Mouse (Mus musculus) small intestine, adult 2 months (tissue): ENCODE results near the gene Frem2.

Experiments used
- CTCF ChIP-seq: fragments of 200-500 bp; IDR thresholded peaks from 2 replicates; pipeline ENCODE4 v1.5.1; 2012; ENCODE audit warnings: low read depth, mild to moderate bottlenecking, control low read depth, inconsistent platforms, low read length, moderate library complexity, mixed read lengths; ENCODE audit not compliant: insufficient replicate concordance, insufficient read length; ENCODE audit errors: extremely low read depth
- POLR2A ChIP-seq: fragments of 200-500 bp; IDR thresholded peaks from 2 replicates; pipeline ENCODE4 v1.6.1; 2012; ENCODE audit warnings: low read depth, mild to moderate bottlenecking, control low read depth, inconsistent platforms, low read length, moderate library complexity

DNA sequence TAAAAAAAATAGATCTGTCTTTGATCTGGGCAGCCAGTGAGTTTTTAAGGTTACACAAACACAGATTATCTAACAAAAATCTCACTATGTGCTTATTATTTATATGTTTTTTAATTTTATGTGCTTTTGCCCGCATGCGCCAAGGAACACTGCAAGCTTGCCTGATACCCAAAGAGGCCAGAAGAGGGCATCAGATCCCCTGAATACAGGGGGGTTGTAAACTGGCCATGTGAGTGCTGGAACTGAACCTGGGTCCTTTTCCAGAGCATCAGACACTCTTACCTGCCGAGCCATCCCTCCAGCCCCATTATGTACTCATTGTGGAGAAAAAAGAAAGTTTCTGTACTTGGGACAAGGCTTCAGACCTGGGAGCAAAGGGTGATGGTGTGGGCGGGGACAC lies 8.3 kb downstream of the Frem2 start:
- no peak for TF ChIP-seq POLR2A
- TF ChIP-seq CTCF, result peak; percentile 11; the same call in 1 of the 2 replicates
